Mouse (Mus musculus) lung, adult 18-20 months (tissue): ENCODE data around the gene Ddx28.
"Not testable (repeated sequence)": the region's sequence is repeated elsewhere in the genome, so short reads cannot be mapped to it uniquely, and the experiment has no call there.

Experiments used
- DNase-seq, 2 experiments: peaks; one replicate each; pipeline ENCODE4 v3.0.0; 2022; ENCODE audit warnings: mixed read lengths in 2 of 2

Gene Ddx28

DNA sequence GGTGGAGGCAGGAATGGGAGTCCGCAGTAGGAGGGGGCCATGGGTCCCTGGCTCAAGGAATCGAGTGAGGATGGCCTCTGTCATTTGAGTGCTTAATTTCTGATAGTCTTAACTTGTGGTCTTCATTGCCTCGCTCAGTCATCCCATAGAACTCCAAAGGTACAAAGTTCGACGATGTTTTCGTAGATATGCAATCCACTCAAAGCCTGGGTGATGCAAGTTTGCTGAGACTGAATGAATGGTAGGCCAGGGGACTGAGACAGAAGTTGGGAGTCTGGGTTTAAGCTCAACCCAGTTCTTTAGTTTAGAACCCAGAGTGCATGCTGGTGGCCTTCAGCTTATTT is at the start of gene Ddx28:
TSS of gene Ddx28 (minus strand) at position 240 of the 344 bp plus-strand sequence.
- no peak for DNase-seq

DNA sequence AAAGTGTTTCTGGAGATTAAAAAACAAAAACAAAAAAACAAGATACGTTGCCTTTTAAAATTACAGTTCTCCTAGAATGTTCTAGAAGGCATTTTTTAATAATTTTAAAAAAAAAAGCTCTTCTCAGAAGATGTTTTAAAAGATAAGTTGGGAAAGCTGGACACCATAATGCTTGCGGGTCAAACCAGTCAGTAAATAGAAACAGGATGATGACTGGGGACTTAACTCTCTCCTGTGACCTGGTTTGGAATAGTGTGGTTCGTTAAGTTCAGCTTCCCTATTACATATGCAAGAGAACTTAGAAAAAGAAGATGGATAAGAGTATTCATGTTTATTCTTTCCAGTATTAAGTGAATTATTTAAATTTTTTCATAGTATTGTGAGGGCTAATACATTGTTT is 48.8 kb upstream of the Ddx28 start:
- DNase-seq, result no peak

DNA sequence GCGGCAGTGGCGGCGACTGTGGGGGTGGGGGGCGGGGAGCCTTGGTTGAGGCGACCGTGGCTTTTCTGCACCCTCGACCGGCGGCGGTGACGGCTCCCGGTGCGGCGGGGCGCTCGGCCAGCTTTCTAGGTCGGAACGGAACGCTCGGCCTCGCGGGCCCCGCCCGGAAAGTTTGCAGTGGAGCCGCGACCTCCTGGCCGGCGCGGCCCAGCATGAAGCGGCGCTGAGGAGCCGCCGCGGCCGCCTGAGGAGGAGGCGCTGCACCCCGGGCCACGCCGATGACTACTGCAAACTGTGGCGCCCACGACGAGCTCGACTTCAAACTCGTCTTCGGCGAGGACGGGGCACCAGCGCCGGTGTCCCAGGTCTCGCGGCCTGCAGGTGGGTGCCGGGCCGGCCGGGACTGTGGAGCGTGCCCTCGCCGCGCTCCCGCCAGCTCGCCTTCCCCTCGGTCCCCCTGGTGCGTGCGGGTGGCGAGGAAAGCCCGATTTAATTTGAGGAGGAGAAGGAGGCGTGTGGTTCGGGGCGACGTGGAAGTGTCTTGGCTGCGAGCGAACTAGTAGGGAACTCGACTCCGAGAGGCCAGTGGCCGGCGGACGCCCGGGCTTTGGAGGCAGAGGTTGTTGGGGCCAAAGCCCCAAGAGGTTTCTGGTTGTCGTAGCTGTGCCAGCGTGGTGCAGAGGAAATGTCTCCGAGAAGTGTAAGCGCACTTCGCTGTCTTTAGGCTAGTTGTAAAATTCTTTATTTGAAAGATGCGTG is 48.1 kb upstream of the Ddx28 start:
- peak; percentile 54 to 64 for DNase-seq

DNA sequence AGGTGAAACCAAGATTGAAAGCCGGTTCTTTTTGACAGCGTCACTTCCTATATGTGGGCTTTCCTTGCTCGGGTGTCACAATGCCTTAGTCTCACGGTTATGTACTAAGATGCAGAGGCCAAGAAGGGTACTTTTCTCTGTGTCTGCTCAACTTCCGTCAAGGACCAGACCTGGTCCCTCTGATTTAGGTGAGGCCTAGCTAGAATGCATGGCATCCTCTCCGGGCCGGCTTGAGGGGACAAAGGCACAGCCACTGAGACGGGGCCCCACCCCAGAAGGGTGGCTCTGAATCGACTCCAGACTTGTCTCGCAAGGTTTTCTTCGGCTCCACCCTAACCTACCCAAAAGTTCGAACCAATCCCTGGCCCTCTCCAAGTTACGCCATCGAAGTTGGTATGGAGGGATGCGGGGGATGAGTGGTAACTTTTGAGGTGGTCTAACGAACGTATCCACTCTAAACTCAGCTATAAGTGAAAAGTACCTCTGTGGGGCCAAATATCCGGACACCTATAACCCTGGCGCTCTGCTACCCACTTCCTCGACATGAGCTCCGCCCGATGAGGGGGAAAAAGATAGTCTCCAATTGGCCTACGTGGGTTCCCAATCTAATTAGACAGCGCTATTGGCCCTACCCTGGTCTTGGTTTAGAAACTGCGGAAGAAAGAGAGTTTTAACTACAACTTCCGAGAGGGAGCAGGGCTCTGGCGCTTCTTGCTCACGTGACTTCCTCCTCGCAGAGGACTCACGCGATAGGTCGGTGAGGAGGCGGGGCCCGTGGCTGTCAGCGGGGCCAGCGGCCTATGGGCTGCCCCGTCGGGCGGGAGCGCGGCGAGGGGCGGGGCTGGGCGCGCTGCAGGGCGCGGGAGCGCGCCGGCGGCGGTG is 47.3 kb upstream of the Ddx28 start, which contains the start of gene Nfatc3:
TSS of gene Nfatc3 (plus strand) at position 110 of the 882 bp plus-strand sequence.
- peak; percentile 97 to 99 for DNase-seq

DNA sequence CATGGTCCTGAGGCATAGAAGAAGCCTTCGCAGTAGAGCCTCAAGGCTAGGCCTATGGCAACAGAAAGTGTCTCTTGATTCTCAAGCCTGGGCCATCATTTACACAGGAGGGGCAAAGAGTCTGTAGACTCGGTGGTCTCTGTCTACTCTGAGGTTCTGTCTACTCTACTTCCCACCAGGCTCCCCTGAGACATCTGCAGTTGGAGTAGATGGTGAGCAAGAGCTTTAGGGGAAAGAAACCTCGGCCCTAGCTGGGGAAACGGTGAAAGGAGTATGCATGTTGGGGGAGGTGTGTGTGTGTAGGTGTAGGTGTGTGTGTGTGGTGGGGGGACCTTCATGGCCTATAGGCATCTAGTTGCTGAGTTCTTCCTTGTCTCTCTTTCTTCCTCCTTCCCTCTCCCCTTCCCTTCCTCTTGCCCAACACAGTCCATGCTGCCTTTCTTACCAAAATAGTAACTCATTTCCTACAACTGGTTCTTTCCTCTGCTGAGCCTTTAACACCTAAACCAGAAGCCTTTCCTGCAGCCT is 44.8 kb upstream of the Ddx28 start:
- no peak for DNase-seq

DNA sequence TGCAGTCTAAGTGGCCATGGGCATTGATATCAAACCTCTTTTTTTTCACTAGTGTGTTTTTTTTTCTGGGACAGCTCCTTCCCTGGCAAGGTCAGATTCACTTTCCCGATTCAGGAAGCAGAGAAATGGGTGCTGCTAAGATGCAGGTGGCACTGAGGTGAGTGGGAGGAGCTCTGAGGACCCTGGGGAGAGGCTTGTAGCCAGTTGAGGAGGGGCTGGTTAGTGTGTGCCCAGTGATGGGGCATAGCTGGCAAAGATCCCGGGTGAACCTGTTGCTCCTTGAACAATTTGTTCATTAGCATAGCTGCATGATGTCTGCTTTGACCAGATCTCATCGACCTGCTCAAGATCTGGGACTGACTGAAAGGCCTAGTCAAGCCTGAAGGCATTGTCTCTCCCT is 43.4 kb upstream of the Ddx28 start:
- no peak for DNase-seq

DNA sequence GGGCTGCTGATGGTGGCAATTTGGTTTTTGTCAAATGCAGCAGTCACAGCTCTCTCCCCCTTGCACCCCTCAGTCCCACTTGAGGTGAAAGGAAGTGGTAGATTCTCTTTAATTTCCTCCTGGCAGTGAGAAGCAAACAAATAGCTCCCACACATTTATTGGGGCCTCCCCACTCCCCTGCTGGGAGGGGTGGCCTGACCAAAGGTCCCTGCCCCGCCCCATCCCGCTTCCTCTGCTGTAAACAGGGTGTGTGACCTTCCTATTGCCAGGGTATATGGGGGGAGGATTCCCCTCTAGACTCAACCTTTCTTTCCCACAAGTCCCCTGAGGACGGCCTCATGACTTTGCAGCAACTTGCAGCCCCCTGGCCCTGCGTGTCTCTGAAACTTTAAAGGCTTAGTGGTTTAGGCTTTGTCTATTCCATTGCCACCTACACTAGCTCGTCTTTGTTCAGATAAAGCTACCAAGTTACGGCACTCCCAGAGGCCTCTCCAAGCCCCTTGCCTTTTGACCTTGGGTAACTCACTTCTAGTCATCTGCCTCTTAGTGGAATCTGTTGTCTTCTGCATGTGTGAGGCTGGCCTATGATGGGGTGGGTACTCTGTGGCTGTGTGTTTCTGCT is 42.6 kb upstream of the Ddx28 start:
- DNase-seq, result peak; percentile 77 to 78

DNA sequence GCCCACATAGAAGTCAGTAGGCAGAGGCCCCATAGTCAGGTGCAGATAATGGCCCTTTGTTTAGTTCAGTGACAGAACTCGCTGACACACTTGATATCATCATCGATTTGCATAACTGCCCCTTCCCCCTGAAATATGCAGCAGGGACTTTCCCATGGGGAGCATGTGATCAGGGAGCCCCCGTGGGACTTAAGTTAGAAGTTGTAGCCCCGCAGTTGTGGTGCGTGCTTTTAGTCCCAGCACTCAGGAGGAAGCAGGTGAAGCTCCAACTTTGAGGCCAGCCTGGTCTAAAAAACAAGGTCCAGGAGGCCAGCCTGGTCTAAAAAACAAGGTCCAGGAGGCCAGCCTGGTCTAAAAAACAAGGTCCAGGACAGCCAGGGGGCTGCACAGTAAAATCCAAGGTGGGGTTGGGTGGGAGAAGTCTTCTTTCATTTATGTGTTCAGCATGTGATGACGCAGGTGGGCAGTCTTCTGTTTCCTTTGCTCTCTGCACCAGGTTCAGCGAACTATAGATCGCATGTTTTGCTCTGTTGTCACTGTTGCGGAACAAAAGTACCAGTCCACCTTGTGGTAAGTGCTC is 40.9 kb upstream of the Ddx28 start:
- peak in 1 of 2 experiments; percentile 22 for DNase-seq

DNA sequence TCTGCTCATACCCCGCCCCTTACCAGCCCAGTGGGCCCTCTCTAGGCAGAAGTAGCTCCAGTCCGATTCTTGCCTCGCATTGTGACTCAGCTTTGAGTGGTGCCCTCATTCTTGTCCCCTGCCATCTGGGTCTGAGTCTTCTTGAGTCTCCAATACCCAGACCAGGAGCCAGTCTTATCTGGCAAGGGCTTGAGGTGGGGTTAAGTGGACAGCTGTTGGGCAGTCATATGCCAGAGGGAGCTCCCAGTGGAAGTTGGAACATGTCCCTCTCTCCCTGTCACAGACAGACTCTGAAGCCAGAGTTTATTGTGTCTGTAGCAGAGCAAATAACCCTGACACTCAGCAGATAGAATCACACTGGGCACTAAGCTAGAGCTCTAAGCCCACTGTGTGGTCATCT is 39.4 kb upstream of the Ddx28 start:
- DNase-seq, result no peak

DNA sequence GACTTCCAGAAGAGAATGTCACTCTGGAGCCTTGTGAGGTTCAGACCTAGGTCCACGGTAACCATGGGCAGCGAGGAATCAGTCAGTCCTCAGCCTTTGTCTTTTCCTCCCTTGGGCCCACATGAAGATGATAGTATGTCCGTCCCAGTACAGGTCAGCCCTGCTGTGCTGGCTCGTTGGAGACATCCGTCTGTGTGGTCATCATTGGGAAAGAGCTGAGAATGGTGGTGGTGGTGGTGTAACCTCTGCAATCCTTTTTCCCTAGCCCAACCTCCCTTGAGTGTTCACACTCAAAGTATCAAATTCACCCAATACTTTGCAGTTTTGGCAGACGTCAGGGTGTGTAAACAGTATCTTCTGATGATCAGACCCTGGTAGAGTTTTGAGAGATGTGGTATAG is 38.2 kb upstream of the Ddx28 start:
- no peak for DNase-seq

DNA sequence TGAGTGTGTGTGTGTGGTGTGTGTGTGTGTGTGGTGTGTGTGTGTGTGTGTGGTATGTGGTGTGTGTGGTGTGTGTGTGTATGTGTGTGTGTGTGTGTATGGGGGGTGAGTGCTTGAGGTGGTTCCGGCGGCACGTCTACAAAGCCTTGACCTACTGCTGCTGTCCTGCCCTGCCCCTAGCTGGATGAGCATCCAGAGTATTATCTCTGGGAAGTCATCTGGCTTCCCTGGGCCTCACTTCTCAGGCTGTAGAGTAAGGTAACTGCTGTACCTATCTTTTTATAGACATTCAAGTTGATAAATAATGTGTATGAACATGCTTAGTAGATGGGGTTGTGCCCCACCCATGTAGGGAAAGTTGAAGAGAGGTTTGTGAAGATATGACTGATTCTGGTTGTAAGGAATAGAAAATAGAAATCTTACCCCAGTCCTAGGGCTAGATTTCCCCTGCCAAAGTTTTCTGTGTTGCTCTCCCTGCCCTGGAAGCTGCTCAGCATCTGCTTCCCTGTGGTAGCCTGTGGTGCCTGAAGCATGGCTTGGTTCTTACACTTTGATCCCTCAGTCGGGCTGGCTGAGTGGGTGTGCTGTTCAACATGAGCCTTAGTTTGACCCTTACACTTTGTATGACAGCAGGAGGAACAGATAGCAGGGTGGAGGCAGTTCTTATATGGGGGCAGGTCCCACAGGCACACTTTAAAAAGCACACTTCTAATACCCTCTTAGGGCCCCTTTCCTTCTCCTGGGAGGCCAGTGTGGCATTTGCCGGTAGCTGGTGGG is 36.4 kb upstream of the Ddx28 start:
- no peak for DNase-seq

DNA sequence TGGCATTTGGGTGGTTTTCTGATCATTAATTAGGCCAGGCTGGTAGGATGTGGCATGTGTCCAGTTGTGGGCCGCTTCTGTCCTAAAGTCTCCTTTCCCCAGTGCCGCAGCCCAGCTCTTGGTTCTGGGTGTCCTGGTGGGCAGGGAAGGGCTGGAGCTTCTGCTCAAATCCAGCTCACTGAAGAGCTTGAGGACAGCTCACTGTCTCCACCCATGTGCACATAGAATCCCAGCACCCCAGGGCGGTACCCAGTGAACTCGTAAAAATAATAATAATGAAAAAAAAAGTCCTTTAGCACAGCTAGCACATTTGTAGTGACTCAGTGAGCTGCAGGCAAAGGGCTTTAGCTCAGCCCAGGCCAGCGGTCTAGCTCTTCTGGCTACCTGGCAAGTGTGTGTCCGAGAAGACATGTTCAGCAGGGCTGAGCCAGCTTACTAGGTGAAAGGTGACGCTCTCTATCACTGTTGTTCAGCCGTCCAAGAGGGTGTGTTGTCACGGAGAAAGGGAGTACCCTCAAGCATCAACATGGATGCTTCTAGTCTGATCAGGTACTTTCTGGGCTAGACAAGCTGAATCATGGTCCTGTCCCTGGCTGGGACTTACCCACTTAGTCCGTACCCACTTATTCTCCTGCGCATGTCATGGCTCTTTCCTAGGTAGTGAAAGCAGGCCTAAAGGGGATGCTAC is 35.3 kb upstream of the Ddx28 start:
- no peak for DNase-seq

DNA sequence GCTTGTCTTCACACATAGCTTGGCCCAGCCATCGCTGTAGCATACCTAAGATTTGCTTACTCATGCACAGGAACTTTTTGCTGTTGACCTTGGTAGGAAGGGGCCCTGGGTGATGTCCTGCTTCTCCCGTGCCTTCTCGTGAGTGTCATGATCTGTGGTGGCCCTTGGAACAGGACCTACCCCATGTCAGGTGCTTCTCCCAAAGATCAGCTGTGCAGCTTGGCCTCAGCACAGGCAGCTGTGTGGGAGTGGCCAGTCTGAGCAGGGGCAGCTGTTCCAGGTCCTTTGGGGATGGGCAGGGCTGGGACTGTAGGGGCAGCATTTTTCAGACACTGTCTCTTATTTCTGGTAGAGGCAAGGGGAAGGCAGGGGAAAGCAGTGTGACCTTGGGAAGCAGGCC is 32.5 kb upstream of the Ddx28 start:
- DNase-seq, result no peak

DNA sequence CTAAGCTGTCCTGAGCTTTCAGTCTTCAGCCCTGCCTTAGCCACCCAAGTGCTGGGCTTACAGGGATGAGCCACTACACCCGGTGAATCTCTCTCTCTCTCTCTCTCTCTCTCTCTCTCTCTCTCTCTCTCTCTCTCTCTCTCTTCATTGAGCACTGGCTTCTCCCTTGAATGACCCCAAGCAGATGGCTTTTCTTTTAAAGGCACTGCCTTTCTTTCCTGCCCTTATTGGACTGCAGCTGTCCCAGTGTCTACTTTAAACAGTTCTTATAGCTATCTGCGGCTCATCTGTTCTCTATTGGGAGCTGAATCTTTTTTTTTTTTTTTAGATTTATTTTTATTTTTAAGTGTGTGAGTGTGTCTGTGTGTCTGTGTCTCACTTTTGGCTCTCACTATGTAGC is 31.4 kb upstream of the Ddx28 start:
- DNase-seq, result no peak

DNA sequence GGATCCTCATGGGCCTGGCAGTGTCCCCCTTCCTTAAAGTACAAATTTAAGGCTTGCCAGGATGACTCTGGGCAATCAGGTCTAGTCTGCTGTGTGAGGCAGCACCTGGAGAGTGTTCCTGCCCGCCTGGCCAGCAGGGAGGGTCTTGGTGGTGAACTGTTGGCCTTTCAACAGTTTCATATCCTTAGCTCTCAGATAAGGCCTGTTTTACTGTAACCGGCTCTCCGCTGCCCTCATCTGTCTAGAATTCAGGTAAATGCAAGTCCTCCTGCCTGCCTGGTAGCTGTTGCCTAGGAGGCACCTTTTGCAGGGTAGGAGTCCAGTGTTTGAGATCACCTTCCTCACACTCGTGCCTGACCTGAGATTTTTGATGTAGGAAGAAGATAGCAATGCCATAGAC is 28.5 kb upstream of the Ddx28 start:
- DNase-seq, result no peak

DNA sequence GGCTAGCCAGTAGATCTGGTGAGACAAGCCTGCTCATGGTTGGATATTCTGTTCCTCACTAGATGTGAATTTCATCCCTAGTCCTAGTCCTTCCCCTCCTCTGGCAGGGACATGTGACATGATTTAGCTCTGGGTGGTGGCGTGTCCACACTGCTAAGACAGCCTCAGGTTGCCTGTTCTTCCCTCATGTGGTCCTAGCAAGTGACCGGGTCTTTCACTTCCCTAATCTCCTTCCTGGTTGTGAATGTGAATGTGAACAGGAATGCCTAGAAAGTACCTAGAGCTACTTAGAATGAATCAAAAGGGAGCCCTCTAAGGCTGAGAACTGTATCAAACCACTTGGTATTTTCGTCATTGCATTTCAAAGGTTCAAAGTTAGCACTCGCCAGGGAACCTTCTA is 27.9 kb upstream of the Ddx28 start:
- DNase-seq, result no peak

DNA sequence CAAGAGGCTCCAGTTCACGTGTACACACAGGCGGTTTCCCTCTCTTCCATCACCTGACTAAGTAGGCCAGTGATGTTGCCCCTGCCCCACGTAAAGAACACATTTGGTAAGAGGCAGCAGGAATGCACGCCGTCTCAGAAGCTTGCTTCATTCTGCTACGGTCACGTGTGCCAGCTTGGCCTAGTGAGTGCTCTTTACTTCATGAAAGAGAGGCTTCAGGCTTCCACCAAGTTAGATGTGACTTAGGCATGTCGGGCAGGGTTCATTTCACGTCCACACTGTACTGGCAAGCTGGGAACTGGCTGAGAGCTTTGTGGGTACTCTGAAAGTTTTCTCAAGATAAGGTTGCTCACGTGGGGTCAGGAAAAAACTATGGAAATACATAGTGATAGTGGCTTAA is 27.0 kb upstream of the Ddx28 start:
- peak; percentile 19 to 58 for DNase-seq

DNA sequence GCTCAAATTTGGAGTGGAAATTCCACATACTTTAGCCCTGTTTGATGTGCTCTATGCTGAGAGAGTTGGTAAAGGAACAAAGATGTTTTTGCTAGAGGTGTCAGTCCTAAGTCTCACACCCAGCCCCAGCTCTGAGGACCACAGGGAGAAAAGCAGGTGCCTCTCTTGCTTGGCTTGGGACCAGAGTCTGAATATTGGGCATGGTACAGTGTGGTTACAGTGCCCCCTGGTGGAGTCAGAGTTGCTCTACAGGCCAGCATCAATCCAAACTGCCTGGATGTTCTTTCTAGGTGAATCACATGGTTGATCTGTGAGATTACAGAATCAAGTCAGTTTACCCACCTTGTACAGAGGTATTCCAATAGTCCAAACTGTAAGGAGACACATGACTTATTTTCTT is 10.8 kb upstream of the Ddx28 start:
- peak; percentile 70 to 73 for DNase-seq

DNA sequence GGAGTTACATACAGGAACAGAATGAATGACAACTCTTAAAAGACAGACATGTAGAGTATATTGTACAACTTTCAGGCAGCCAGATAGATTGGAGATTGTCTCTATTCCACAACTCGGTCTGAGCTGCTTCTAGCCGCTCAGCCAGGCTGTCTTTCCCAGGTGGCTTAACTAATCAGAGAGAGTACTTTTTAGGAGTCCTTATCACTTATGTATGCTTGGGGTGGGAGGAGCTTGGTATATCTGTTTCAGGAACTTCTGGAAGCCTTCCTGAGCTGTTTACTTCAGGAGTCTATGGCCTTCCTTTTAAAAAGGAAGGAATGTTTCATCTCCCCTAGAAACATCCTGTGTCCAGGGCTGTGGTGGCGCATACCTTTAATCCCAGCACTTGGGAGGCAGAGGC is 6.4 kb upstream of the Ddx28 start:
- no peak for DNase-seq

DNA sequence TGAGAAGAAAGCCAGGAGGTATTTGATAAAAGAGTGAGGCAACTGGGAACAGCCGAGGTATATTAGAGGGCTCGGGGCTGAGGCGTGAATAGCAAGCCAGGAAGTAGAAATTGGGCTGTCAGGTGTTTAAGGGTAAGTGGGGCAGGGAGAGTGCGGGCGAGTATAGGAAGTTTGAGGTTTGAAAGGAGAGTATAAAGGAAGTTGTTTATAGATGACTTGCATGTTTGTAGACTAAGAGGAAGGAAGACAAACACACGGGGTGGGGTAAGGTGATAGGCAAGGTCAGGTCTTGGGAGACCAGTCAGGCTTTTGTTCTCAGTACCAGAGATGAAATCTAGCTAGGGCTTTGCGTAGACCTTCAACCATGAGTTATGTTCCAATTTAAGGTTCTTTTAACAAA is 5.4 kb upstream of the Ddx28 start:
- no peak for DNase-seq

DNA sequence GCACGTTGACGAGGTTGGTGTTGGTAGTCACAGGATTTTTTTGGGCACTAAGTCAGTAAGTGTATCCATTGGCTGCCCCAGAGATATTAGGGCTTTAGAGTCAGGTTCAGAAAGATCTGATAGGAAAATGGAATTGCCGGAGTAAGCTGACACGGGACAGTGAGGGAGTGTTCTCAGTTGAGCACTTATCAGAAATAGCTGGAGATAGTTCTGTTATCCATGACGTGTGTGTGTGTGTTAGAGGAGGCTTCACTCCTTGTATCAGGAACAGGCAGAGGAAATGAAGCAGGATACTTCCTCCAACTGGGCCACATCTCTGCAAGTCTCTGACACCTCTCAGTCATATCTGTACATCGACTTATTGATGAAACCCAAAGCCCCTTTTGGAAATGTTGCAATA is 4.6 kb upstream of the Ddx28 start:
- no peak for DNase-seq

DNA sequence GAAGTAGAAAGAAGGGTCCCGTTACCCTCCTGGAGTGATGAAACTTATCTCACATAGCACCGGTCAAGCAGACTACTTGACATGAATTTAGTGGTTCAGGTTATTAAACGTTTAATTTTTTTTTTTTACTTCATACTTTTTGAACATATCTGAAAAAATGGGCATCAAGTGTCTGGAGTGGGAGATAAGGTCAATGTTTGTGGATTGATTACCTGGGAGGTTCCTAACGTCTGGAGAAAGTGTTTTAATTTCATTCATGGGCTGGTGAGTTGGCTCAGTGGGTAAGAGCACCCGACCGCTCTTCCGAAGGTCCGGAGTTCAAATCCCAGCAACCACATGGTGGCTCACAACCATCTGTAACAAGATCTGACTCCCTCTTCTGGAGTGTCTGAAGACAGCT is 521 bp upstream of the Ddx28 start:
- DNase-seq, result not testable (repeated sequence)
